Comparison of ENCODE assay signal across 9 mouse cellular contexts in the genomic region with DNA sequence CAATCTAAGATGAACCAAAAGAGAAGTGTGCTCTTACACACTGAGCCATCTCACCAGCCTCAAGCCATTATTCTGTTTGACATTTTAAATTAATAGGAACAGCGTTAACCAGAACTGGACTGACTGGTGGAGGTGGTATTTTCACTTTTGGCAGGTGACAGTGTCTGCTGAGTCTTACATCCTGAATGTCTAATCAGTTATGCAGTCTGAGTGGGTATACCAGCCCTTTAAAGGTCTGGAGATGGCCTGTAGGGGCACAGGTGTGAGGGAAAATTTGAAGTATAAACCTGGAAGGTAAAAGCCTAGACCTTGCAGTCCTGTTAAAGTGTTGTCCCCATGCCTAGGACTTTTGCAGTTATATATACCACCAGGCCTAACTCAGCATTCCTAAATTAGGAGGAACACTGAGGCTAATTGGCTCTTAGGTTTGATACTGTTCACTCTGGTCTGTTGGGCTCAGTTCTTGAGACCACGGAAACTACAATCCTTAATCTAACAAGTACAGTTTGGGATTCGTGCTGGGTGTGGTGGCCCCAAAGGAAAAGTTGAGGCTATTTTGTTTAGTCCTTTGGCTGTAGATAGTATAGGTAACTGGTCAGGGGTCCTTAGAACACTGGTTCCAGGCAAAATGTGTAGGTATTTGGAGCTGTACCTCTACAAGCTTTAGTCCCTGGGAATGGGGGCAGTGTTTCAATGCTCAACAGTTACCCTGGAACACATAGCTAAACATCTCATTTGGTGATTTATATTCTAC. TPM values are rescaled to one million over a fixed set of nuclear protein-coding genes. Genes with fewer than 3 reads are reported as not detected.
DNase-seq lines count a peak whose midpoint lies in the region; ATAC-seq and TF ChIP-seq lines count a peak whose summit lies in the region.
"Had no signal": no experiment of that assay in that cellular context is flagged by ENCODE, and none has a peak within 500 bp of the region (broad histone marks: within the 10 kb centered on the region; RNA-seq: fewer than 3 reads in every experiment).

No protein-coding gene starts in this region.

- TF ChIP-seq EP300 in heart, postnatal 0 days (IDR thresholded peaks at IDR 0.05; ENCODE audit: low read depth), result no peak

- WGBS in heart, postnatal 0 days, result 29% methylated on average over 3 of the region's 3 CpGs

- ATAC-seq in heart, postnatal 0 days (ENCODE audit: insufficient read depth, low read depth), result no peak

- no peak for TF ChIP-seq CTCF in heart, postnatal 0 days (IDR thresholded peaks at IDR 0.05; ENCODE audit: low read depth)

- no peak overlapping the region for H3K4me3 ChIP-seq in heart, postnatal 0 days (ENCODE audit: low read depth, low read length)

- DNase-seq in heart, postnatal 0 days (ENCODE audit: low spot score), result no peak
- no peak for DNase-seq in heart, postnatal 14 days
- peak; percentile 70 for DNase-seq in embryo, embryonic 10.5 days (ENCODE audit: low spot score)
- DNase-seq in induced T-regulatory cell, adult 2 months (ENCODE audit: low read depth), result peak; percentile 36
- DNase-seq in naive thymus-derived CD4-positive, alpha-beta T cell, adult 2 months (ENCODE audit: low read depth), result peak; percentile 29
- DNase-seq in retina, embryonic 14.5 days (ENCODE audit: low spot score), result no peak
- no peak for DNase-seq in right cerebral cortex, adult 18-20 months
- DNase-seq in testis, postnatal 10 days (ENCODE audit: low spot score), result no peak
- DNase-seq: lung, postnatal 36 days had no signal

- H3K4me2 ChIP-seq in heart, postnatal 0 days (ENCODE audit: low read depth, low read length), result no peak overlapping the region

- peaks cover 24% of the 10 kb centered on the region for H3K36me3 ChIP-seq in heart, postnatal 0 days (replicated peaks; ENCODE audit: control insufficient read depth, insufficient read depth, low read length)

- peak overlapping the region; percentile 61; the same call in 1 of the 2 replicates for H3K27ac ChIP-seq in heart, postnatal 0 days (ENCODE audit: low read depth)

- H3K9me3 ChIP-seq in heart, postnatal 0 days (replicated peaks; ENCODE audit: control insufficient read depth, low read length), result no peaks in the 10 kb centered on the region

- no peaks in the 10 kb centered on the region for H3K27me3 ChIP-seq in heart, postnatal 0 days (ENCODE audit: control insufficient read depth, insufficient read depth, low read length)

- H3K4me1 ChIP-seq in heart, postnatal 0 days (ENCODE audit: control insufficient read depth, insufficient read depth), result peaks cover 14% of the 10 kb centered on the region; the same call in 1 of the 2 replicates

- no peak overlapping the region for H3K9ac ChIP-seq in heart, postnatal 0 days (replicated peaks; ENCODE audit: low read depth, low read length)

- intact Hi-C loops in heart, postnatal 14 days (cut with DNase I), result loop anchor here (5.0 to 10.0 kb wide), 2 partner anchors 93 to 824 kb away; a partner anchor contains a TSS

RNA-seq across cellular contexts. Expression of a gene that starts 4.5 kb away (rescaled TPM):
- total RNA-seq in heart, postnatal 0 days (2014; rRNA removed; ENCODE audit: low replicate concordance), result 3.1 and 5.6 TPM in 2 replicates
- 4.5 and 5.0 TPM in 2 replicates for polyA plus RNA-seq in heart, postnatal 0 days (2015; fragmentation: Nextera tagmentation; extraction: Ambion mirVana)
- total RNA-seq in heart, postnatal 14 days (2021), result 10 to 100 TPM; 12.8 to 15.8 TPM

RNA-seq across cellular contexts. Expression of a gene that starts 31.3 kb away (rescaled TPM):
- total RNA-seq in heart, postnatal 0 days (2014; rRNA removed; ENCODE audit: low replicate concordance), result 16.3 and 18.6 TPM in 2 replicates
- 17.4 and 19.8 TPM in 2 replicates for polyA plus RNA-seq in heart, postnatal 0 days (2015; fragmentation: Nextera tagmentation; extraction: Ambion mirVana)
- total RNA-seq in heart, postnatal 14 days (2021), result 10 to 100 TPM; 17.4 to 17.6 TPM

RNA-seq across cellular contexts. Expression of a gene that starts 31.4 kb away (rescaled TPM):
- total RNA-seq in heart, postnatal 0 days (2014; rRNA removed; ENCODE audit: low replicate concordance), result 0.69 and 5.3 TPM in 2 replicates
- polyA plus RNA-seq in heart, postnatal 0 days (2015; fragmentation: Nextera tagmentation; extraction: Ambion mirVana), result 6.9 and 7.3 TPM in 2 replicates
- 1 to 10 TPM; 1.9 to 2.2 TPM for total RNA-seq in heart, postnatal 14 days (2021)

Comparison
In these comparisons a context has a peak if more than half of its experiments do, and no peak if none do; other contexts are left out.
1. DNase-seq: peak in embryo, embryonic 10.5 days (single experiment), induced T-regulatory cell, adult 2 months (single experiment) and naive thymus-derived CD4-positive, alpha-beta T cell, adult 2 months (single experiment); none in heart, postnatal 0 days (single experiment), heart, postnatal 14 days (0 of 2), retina, embryonic 14.5 days (single experiment), right cerebral cortex, adult 18-20 months (single experiment) and testis, postnatal 10 days (single experiment).